Mouse (Mus musculus) kidney, adult 8-10 months (tissue): ENCODE results near the gene Fyco1.

Source experiments
- DNase-seq, 2 experiments: peaks; one replicate each; pipeline ENCODE4 v3.0.0; 2022

Gene Fyco1

GRCm38 (mm10) chr9:123851713-123852448, at the start of gene Fyco1:
Gene Fyco1 (minus strand): TSS chr9:123851899.
- DNase-seq = peak; percentile 95 to 99

DNA sequence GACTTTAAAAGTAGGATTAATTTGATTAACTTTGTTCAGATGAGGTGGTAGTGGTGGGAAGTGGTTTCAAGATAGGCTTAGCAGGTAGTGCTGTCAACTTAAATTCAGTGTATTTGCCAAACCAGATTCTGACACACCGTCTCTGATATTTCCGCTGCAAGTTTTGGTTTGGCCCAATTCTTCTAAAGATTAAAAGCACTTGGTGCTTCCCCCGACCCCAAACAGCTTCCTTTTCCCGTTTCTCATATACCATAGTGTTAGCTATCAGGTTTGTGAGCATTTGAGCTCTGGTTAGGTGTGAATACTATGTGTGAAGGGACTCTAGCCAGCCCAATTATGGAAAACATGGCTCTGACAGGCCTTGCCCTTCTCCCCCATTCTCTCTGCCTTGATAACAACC, 20.4 kb upstream of the Fyco1 start:
- no peak for DNase-seq

DNA sequence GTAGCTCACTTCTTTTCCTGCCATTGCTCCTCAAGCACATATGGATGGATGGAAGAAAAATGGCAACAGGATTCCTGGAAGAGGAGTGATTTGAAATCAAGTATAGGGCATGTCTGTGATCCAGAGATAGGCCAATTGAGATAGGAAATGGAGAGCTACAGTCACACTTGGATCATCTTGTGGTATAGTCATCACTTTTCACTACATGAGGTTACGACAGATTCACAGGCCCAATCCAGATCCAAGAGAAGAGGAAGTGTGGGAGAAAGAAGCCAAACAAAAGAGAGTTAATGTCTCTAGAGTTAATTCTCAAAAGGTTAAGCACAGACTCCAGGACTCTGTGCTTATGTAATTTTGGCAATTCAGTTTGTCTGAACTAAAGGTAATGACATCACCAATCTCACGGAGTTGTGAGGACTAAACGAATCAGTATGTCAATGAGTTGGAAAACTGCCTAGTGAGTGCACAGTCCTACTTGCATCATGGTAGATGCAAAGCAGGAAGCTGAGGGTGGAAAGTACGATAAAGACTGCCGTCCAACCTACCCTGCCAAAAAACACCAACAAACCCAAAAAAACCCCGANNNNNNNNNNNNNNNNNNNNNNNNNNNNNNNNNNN, 17.6 kb upstream of the Fyco1 start:
- no peak for DNase-seq

- DNase-seq = no peak
Measured at GRCm38 (mm10) chr9:123863641-123864040, 11.9 kb upstream of the Fyco1 start.

DNA sequence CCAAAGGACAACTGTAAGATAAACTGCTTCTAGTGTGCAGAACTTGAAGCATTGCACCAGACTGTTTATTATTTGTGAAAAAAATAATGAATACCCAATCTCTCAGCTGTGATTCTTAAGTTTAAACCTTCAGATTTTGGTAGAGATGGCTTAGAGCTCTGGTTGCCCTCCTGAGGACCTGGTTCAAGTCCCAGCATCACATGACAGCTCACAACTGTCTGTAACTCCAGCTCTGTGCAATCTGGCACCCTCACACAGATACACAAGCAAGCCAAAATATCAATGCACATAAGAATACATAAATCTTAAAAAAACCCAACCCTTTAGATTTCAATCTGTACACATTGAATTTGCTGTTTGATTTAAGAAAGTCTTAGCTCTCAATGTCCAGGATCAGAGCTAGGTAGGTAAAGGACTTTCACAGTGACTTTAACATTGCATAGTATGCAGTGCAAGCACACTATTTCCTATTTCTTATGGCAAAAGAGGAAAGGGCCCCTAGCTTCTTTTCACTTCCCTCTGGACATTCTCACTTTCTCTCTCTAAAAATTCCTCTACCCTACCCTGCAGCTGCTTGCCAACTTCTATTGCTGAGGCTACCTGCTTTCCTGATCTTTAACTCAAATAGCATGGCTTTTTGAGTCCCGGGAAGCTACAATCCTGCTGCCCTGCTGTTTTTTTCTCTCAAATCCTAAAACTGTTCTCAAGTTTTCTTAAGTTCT, 11.4 kb upstream of the Fyco1 start:
- no peak for DNase-seq

GRCm38 (mm10) chr9:123861929-123862328, 10.2 kb upstream of the Fyco1 start, which contains the start of gene Xcr1:
Gene Xcr1 (minus strand): TSS chr9:123862029.
- no peak for DNase-seq

GRCm38 (mm10) chr9:123856836-123857235, 5.1 kb upstream of the Fyco1 start:
- DNase-seq = no peak

- peak in 1 of 2 experiments; percentile 7 for DNase-seq
Measured at GRCm38 (mm10) chr9:123852449-123853390, 1.0 kb upstream of the Fyco1 start.

- peak; percentile 61 to 68 for DNase-seq
Measured at GRCm38 (mm10) chr9:123851062-123851712, 512 bp downstream of the Fyco1 start.

DNA sequence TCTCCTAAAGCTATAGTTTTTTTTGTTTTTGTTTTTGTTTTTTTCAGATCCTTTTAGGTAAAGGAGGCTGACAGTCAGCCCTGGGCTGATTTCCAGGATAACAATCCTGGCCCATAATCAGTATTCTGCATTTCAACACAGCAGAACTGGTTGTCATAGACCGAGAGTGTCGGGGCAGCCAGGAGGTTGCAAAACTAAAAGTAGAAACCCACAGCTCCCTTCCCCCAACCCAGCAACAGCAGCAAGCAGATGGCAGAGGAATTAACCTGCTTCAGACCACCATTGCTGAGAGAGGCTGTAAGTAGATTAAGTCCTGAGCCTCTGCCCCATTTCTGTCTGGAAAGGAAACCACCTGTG, 1.0 kb downstream of the Fyco1 start:
- DNase-seq = no peak

GRCm38 (mm10) chr9:123849976-123850695, 1.6 kb downstream of the Fyco1 start:
- DNase-seq = no peak

GRCm38 (mm10) chr9:123846490-123846889, 5.2 kb downstream of the Fyco1 start:
- no peak for DNase-seq

GRCm38 (mm10) chr9:123845120-123845519, 6.6 kb downstream of the Fyco1 start:
- no peak for DNase-seq

DNA sequence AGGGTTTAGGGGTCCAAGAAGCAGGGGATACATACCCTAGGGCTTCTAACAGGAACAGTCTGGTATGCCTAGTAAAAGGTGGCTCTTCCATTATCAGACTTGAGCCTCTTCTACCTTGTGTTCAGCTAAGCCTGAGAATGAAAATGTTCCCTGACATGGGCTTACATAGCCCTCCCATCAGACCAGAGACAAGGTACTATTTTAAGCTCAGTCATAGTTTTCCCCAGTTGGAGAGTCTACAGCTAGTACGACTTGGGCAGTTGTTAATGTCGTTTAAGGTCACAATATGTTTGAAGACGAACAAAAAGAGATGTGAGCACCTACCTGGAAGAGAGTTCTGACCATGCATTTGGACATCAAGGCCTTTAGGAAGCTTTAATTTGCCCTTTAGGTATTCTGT, 7.2 kb downstream of the Fyco1 start:
- DNase-seq = no peak

DNA sequence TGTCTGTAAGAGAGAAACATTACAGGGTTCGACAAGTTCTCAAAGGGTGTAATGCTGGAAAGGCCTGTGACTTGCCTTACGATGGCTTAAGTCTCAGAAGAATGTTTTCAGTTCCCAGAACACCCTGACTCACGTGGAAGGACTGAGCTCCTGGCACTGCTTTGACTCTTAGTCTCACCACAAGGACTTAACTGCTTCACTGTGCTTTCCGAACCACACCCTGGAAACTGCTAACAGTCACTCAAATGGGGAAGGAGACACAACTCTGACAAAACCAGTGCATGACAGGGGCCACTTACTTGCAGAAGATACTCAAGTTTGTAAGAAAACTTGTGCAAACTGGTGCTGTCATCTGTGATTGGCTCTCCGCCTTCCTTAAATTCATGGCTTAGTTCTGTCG, 11.5 kb downstream of the Fyco1 start:
- no peak for DNase-seq

- no peak for DNase-seq
Measured at GRCm38 (mm10) chr9:123835851-123836250, 15.8 kb downstream of the Fyco1 start.

DNA sequence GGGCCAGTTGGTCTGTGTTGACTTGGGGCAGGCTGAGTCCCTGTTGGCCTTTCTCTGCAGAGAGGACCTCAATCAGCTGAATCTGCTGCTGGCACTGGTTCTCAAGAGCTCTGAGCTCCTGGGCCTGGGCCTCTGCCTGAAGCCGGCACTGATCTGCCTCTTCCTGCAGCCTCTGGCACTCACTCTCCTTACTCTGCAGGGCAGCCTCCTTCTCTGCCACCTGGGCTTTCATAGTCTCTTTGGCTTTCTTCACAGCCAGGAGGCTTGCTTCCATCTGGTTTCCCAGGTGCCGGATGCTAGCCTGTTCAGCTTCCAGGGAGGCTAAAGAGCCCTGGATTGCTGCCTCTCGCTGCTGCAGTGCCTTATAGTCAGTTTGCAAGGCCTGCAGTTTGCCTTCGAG, 22.8 kb downstream of the Fyco1 start:
- no peak for DNase-seq

GRCm38 (mm10) chr9:123826631-123827030, 25.1 kb downstream of the Fyco1 start:
- no peak for DNase-seq

DNA sequence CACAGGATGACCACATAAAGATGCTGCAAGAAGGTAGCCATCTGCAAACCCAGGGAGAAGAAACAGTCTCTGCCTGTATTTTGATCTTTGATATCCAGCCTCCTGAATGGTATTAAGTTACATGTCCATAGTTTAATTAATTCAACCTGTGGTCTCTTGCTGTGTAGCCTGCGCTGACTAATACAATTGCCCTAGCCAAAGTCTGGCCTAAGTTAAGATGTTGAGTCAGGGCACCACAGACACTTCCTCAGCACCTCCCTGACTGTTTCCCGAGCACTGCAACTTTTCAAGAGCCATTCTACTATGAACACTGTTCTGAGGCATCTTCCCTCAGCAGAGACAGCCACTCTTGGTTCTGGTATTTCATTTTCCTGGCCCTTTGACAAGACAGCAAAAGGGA, 33.1 kb downstream of the Fyco1 start:
- DNase-seq = no peak

DNA sequence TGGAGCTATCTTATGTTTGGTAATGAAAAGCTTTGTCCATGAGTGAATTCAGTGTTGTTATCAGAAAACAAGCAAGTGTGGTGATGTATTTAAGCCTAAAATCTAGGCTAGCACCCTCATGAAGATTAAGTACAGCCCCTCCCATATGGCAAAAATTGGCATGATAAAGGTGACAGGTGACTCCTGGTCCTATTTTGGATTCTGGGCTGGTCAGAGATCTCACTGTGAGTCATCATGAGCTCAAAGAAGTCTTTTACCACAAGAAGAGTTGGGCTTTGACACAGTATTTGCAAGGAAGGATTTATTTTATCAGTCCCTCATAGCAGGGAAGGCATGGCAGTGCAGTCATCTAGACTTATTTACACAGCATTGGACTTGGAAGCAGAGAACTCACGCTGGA, 35.7 kb downstream of the Fyco1 start:
- no peak for DNase-seq

- no peak for DNase-seq
Measured at GRCm38 (mm10) chr9:123815444-123815843, 36.3 kb downstream of the Fyco1 start.

- DNase-seq = no peak
Measured at GRCm38 (mm10) chr9:123814821-123815220, 36.9 kb downstream of the Fyco1 start.
